Mouse (Mus musculus): Measurements from ENCODE around the gene Trio. TPM values are rescaled to one million over a fixed set of nuclear protein-coding genes. Genes with fewer than 3 reads are reported as not detected.
A peak's percentile ranks its signal among the peaks of the same experiment; 100 is the strongest.

Trio gene
- polyA plus RNA-seq, 1 experiment from 2014 or later: 15.9 TPM

GRCm38 (mm10) chr15:27779398-27779797 lies 246.2 kb downstream of the Trio start:
- H3K4me1 ChIP-seq (replicated peaks): peaks cover 66% of the 10 kb centered on the region
- 52% methylated on average over 11 of the region's 11 CpGs for WGBS
- no peak overlapping the region for H3K9ac ChIP-seq
- H3K4me2 ChIP-seq (replicated peaks): no peak overlapping the region
- ATAC-seq: no peak
- H3K4me3 ChIP-seq (replicated peaks): no peak overlapping the region
- H3K27ac ChIP-seq: peak overlapping the region; percentile 77
- no peaks in the 10 kb centered on the region for H3K27me3 ChIP-seq (replicated peaks)
- H3K36me3 ChIP-seq: no peaks in the 10 kb centered on the region
- H3K9me3 ChIP-seq: no peaks in the 10 kb centered on the region

GRCm38 (mm10) chr15:27778256-27778655 lies 247.4 kb downstream of the Trio start:
- 24% methylated on average over 3 of the region's 3 CpGs for WGBS
- ATAC-seq: peak; percentile 67
- Histone ChIP-seq H3K4me1 (replicated peaks) (peaks cover 55% of the 10 kb centered on the region), H3K4me2 (replicated peaks) (no peak overlapping the region; the same call in 1 of the 2 replicates), H3K9me3 (no peaks in the 10 kb centered on the region), H3K27ac (peak overlapping the region; percentile 85), H3K27me3 (replicated peaks) (no peaks in the 10 kb centered on the region), H3K9ac (no peak overlapping the region), H3K36me3 (0 out of 2 replicates have a peak, but pooled peaks cover 3% of the 10 kb centered on the region), H3K4me3 (replicated peaks) (no peak overlapping the region)

- H3K27ac ChIP-seq: peak overlapping the region; percentile 85
- ATAC-seq: peak; percentile 50; the same call in 1 of the 2 replicates
- H3K36me3 ChIP-seq: peaks cover 7% of the 10 kb centered on the region
- H3K4me3 ChIP-seq (replicated peaks): no peak overlapping the region
- peaks cover 50% of the 10 kb centered on the region for H3K4me1 ChIP-seq (replicated peaks)
- 26% methylated on average over 11 of the region's 11 CpGs for WGBS
- H3K9me3 ChIP-seq: no peaks in the 10 kb centered on the region
- peak overlapping the region; percentile 23; the same call in 1 of the 2 replicates for H3K9ac ChIP-seq
- no peaks in the 10 kb centered on the region for H3K27me3 ChIP-seq (replicated peaks)
- peak overlapping the region; percentile 24 for H3K4me2 ChIP-seq (replicated peaks)
Measured at GRCm38 (mm10) chr15:27777455-27778190, 248.0 kb downstream of the Trio start.

GRCm38 (mm10) chr15:27774481-27774880 lies 251.2 kb downstream of the Trio start:
- 43% methylated on average over 7 of the region's 7 CpGs for WGBS
- H3K27ac ChIP-seq: no peak overlapping the region
- no peak for ATAC-seq

GRCm38 (mm10) chr15:27772125-27772627 lies 253.5 kb downstream of the Trio start:
- Histone ChIP-seq H3K9ac (no peak overlapping the region), H3K27me3 (replicated peaks) (no peaks in the 10 kb centered on the region), H3K4me2 (replicated peaks) (no peak overlapping the region), H3K9me3 (no peaks in the 10 kb centered on the region), H3K36me3 (peaks cover 29% of the 10 kb centered on the region), H3K4me3 (replicated peaks) (no peak overlapping the region), H3K27ac (no peak overlapping the region), H3K4me1 (replicated peaks) (peaks cover 14% of the 10 kb centered on the region)
- 65% methylated on average over 7 of the region's 7 CpGs for WGBS
- ATAC-seq: no peak

More at GRCm38 (mm10) chr15:27774481-27774880, 251.2 kb downstream of the Trio start:
- no peaks in the 10 kb centered on the region for H3K9me3 ChIP-seq
- H3K36me3 ChIP-seq: peaks cover 12% of the 10 kb centered on the region
- H3K4me2 ChIP-seq (replicated peaks): no peak overlapping the region
- H3K27me3 ChIP-seq (replicated peaks): no peaks in the 10 kb centered on the region
- H3K4me1 ChIP-seq (replicated peaks): peaks cover 35% of the 10 kb centered on the region
- H3K9ac ChIP-seq: no peak overlapping the region
- no peak overlapping the region for H3K4me3 ChIP-seq (replicated peaks)

- Histone ChIP-seq H3K4me2 (replicated peaks) (no peak overlapping the region), H3K27ac (no peak overlapping the region), H3K9me3 (no peaks in the 10 kb centered on the region), H3K27me3 (replicated peaks) (no peaks in the 10 kb centered on the region), H3K36me3 (peaks cover 30% of the 10 kb centered on the region), H3K4me1 (replicated peaks) (peaks cover 8% of the 10 kb centered on the region), H3K4me3 (replicated peaks) (no peak overlapping the region), H3K9ac (no peak overlapping the region)
- ATAC-seq: no peak
- WGBS: 71% methylated on average over 7 of the region's 7 CpGs
Measured at GRCm38 (mm10) chr15:27771581-27771980, 254.1 kb downstream of the Trio start.

- 0 out of 2 replicates have a peak, but pooled peaks have one; percentile 44 for ATAC-seq
- H3K4me1 ChIP-seq (replicated peaks): peaks cover 8% of the 10 kb centered on the region
- H3K27me3 ChIP-seq (replicated peaks): no peaks in the 10 kb centered on the region
- no peak overlapping the region for H3K4me3 ChIP-seq (replicated peaks)
- H3K36me3 ChIP-seq: peaks cover 33% of the 10 kb centered on the region
- no peaks in the 10 kb centered on the region for H3K9me3 ChIP-seq
- 44% methylated on average over 12 of the region's 12 CpGs for WGBS
- no peak overlapping the region for H3K4me2 ChIP-seq (replicated peaks)
- no peak overlapping the region for H3K27ac ChIP-seq
- H3K9ac ChIP-seq: no peak overlapping the region
Measured at GRCm38 (mm10) chr15:27770513-27771196, 255.0 kb downstream of the Trio start.

- H3K4me3 ChIP-seq (replicated peaks): no peak overlapping the region
- no peak overlapping the region for H3K27ac ChIP-seq
- WGBS: 92% methylated on average over 3 of the region's 3 CpGs
- no peaks in the 10 kb centered on the region for H3K9me3 ChIP-seq
- ATAC-seq: no peak
- no peaks in the 10 kb centered on the region for H3K27me3 ChIP-seq (replicated peaks)
- H3K4me2 ChIP-seq (replicated peaks): no peak overlapping the region
- H3K36me3 ChIP-seq: peaks cover 19% of the 10 kb centered on the region
- no peak overlapping the region for H3K9ac ChIP-seq
- no peaks in the 10 kb centered on the region; the same call in 1 of the 2 replicates for H3K4me1 ChIP-seq (replicated peaks)
Measured at GRCm38 (mm10) chr15:27761416-27761815, 264.2 kb downstream of the Trio start.

GRCm38 (mm10) chr15:27760655-27761054 lies 265.0 kb downstream of the Trio start:
- Histone ChIP-seq H3K27ac (0 out of 2 replicates have a peak overlapping the region, but pooled peaks have one; percentile 56), H3K4me3 (replicated peaks) (no peak overlapping the region), H3K27me3 (replicated peaks) (no peaks in the 10 kb centered on the region), H3K9ac (no peak overlapping the region), H3K36me3 (peaks cover 19% of the 10 kb centered on the region), H3K4me2 (replicated peaks) (no peak overlapping the region), H3K9me3 (no peaks in the 10 kb centered on the region), H3K4me1 (replicated peaks) (no peaks in the 10 kb centered on the region; the same call in 1 of the 2 replicates)
- no peak for ATAC-seq
- WGBS: 53% methylated on average over 1 of the region's 1 CpGs

GRCm38 (mm10) chr15:27759890-27760289 lies 265.8 kb downstream of the Trio start:
- Histone ChIP-seq H3K9me3 (no peaks in the 10 kb centered on the region), H3K9ac (no peak overlapping the region), H3K36me3 (peaks cover 25% of the 10 kb centered on the region), H3K4me1 (replicated peaks) (no peaks in the 10 kb centered on the region; the same call in 1 of the 2 replicates), H3K27me3 (replicated peaks) (no peaks in the 10 kb centered on the region), H3K4me3 (replicated peaks) (no peak overlapping the region), H3K4me2 (replicated peaks) (no peak overlapping the region), H3K27ac (no peak overlapping the region)
- no peak for ATAC-seq
- WGBS: 69% methylated on average over 5 of the region's 5 CpGs

- no peak overlapping the region for H3K4me2 ChIP-seq (replicated peaks)
- 68% methylated on average over 6 of the region's 6 CpGs for WGBS
- no peaks in the 10 kb centered on the region for H3K27me3 ChIP-seq (replicated peaks)
- peaks cover 22% of the 10 kb centered on the region for H3K36me3 ChIP-seq
- no peak overlapping the region for H3K27ac ChIP-seq
- H3K4me3 ChIP-seq (replicated peaks): no peak overlapping the region
- H3K9me3 ChIP-seq: no peaks in the 10 kb centered on the region
- H3K9ac ChIP-seq: no peak overlapping the region
- no peak for ATAC-seq
- peaks cover 5% of the 10 kb centered on the region; the same call in 1 of the 2 replicates for H3K4me1 ChIP-seq (replicated peaks)
Measured at GRCm38 (mm10) chr15:27758680-27759079, 267.0 kb downstream of the Trio start.

- WGBS: 92% methylated on average over 11 of the region's 11 CpGs
- no peak for ATAC-seq
- Histone ChIP-seq H3K27me3 (replicated peaks) (no peaks in the 10 kb centered on the region), H3K27ac (no peak overlapping the region), H3K4me3 (replicated peaks) (no peak overlapping the region), H3K9me3 (no peaks in the 10 kb centered on the region), H3K36me3 (peaks cover 21% of the 10 kb centered on the region), H3K4me2 (replicated peaks) (no peak overlapping the region), H3K9ac (no peak overlapping the region), H3K4me1 (replicated peaks) (peaks cover 6% of the 10 kb centered on the region; the same call in 1 of the 2 replicates)
Measured at GRCm38 (mm10) chr15:27756426-27756825, 269.2 kb downstream of the Trio start.
